Mouse (Mus musculus) left cerebral cortex, postnatal 25 days (tissue): ENCODE results near the gene Lefty1. TPM values are rescaled to one million over a fixed set of nuclear protein-coding genes. Genes with fewer than 3 reads are reported as not detected.
"Not testable (repeated sequence)": the region's sequence is repeated elsewhere in the genome, so short reads cannot be mapped to it uniquely, and the experiment has no call there.

Experiments used
- DNase-seq, 2 experiments: peaks; one replicate each; pipeline ENCODE4 v3.0.0; 2022; ENCODE audit warnings: low spot score in 2 of 2, mixed read lengths in 1 of 2
- intact Hi-C: fragments of 180-260 bp; cut with DNase I; formaldehyde crosslinking; loops from one replicate; pipeline ENCODE4 v1.15.1; 2025
- total RNA-seq, 2 experiments: library from RNA; stranded (reverse); gene quantifications; 2 replicates each; pipeline ENCODE4 v1.2.3; 2021

Lefty1 gene
- total RNA-seq, 2 experiments from 2014 or later: 0.44 to 0.89 TPM

- DNase-seq: peak in 1 of 2 experiments; percentile 24
- intact Hi-C loops: no loop called here
Observed at GRCm38 (mm10) chr1:180945001-180945980, 10.5 kb downstream of the Lefty1 start.

GRCm38 (mm10) chr1:180946448-180946847 is 11.6 kb downstream of the Lefty1 start:
- intact Hi-C loops: no loop called here
- no peak for DNase-seq

DNA sequence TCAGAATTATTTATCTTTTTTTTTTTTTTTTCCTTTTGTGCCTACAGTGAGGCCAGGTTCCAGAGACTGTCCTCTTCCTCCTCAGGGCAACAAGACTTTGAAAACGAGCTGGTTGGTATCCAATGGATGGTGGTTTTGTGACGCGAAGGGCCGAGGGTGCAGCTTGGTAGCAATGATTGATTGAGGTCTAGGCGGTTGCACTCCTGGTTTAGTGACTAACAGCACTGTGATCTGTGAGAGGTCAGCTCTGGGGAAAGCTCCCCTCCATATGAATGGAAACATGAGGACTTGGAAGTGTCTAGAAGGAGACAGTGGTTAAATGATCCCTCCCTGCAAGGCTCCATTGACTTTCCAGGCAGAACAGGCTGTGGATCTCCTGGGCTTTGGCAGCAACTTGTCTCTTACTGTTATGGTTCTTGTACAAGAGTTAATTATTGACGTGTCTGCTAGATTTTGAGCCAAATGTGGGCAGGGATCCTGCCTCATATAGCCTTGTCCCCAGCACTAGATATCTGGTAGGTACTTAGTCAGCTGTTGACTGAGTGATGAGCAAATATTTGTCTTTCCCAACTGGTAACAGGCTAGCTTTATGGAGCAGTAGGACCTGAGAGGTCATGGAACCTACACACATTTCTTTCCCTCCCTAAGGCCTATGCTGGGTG is 17.4 kb downstream of the Lefty1 start:
- DNase-seq: no peak
- intact Hi-C loops: no loop called here

- intact Hi-C loops: no loop called here
- peak in 1 of 2 experiments; percentile 52 for DNase-seq
Observed at GRCm38 (mm10) chr1:180952808-180953207, 18.0 kb downstream of the Lefty1 start.

- intact Hi-C loops: no loop called here
- no peak for DNase-seq
Observed at GRCm38 (mm10) chr1:180956401-180956800, 21.6 kb downstream of the Lefty1 start.

DNA sequence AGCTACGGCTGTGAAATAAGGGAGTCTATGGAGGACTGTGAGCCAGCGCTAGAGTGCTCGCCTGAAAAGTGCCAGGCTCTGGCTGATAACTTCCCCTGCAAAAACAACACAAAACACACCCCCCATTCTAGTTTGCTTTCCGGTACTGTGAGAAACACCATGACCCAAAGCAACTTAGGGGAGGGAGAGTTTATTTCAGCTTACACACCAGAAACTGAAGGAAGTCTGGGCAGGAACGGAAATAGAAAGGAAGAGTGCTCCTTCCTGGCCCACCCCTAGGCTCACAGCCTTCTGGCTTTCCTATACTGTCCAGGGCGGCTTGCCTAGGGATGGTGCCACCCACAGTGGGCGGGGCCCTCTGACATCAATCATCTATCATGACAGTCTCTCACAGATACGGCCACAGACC is 22.2 kb downstream of the Lefty1 start:
- DNase-seq: no peak
- intact Hi-C loops: no loop called here

- intact Hi-C loops: no loop called here
- no peak for DNase-seq
Observed at GRCm38 (mm10) chr1:180957989-180958388, 23.2 kb downstream of the Lefty1 start.

- DNase-seq: no peak
- intact Hi-C loops: no loop called here
Observed at GRCm38 (mm10) chr1:180958797-180959196, 24.0 kb downstream of the Lefty1 start.

- intact Hi-C loops: no loop called here
- no peak for DNase-seq
Observed at GRCm38 (mm10) chr1:180965786-180966185, 31.0 kb downstream of the Lefty1 start.

DNA sequence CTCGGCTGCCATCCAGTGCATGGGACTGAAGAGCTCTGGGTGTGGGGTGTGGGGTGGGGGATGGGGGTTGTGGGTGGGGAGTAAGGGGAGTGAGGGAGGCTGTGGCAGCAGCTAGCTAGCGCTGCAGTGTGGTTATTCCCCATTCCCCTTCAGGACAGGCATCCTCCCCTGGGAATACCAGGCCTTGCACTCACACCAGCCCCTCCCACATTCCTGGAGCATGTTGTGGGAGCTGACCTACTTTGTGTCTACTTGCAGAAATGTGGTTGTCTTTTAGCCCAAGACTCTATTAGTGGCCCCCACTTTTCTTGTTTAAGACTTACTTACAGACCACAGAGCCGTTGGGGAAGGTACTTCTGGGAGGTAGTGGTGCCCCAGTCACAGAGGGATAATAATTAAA is 31.7 kb downstream of the Lefty1 start:
- intact Hi-C loops: no loop called here
- DNase-seq: no peak

GRCm38 (mm10) chr1:180967261-180967660 is 32.4 kb downstream of the Lefty1 start:
- no peak for DNase-seq
- intact Hi-C loops: no loop called here

- peak in 1 of 2 experiments; percentile 17 for DNase-seq
- intact Hi-C loops: no loop called here
Observed at GRCm38 (mm10) chr1:180972941-180973340, 38.1 kb downstream of the Lefty1 start.

GRCm38 (mm10) chr1:180974126-180974746 is 39.4 kb downstream of the Lefty1 start:
- DNase-seq: peak; percentile 37 to 58
- intact Hi-C loops: loop anchor here (1.0 kb wide), 1 partner anchor 73 kb away; no protein-coding TSS in a partner anchor

- no peak for DNase-seq
- intact Hi-C loops: no loop called here
Observed at GRCm38 (mm10) chr1:180976110-180976679, 41.4 kb downstream of the Lefty1 start.

DNA sequence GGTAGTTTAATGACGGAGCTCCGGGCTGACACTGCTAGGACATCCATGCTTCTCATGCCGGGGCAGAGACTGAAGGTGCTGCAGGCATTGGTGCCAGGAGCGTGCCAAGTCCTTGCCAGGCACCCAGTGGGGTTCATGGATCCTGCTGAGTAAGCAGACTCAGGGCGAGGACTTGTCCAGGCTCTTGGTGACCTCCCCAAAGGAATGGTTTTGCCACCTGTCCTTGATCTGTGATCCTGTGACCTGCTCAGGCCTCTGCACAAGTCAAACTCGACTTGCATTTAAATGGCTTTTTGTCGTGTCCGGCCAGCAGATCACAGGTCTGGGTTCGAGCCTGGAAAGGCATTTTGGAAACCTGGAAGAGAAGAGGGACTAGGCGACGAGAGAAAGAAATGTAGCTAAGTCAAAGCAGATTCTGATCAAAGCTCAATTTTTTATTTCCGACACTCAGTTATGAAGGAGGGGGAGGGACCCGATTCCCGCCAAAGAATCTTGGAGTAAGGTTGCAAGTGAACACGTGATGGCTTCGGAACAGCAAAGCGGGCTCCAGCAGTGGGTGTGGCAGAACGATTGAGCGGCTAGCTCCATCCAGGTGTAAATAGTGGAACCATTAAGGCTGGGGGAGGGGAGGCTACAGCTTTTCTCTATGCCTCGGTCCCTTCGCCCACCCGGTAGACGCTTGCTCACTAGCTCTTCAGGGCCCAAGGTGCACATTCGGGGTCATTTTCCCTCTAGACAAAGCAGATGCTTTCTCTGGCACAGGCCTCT is 44.8 kb downstream of the Lefty1 start:
- intact Hi-C loops: no loop called here
- no peak for DNase-seq

- DNase-seq: no peak
- intact Hi-C loops: no loop called here
Observed at GRCm38 (mm10) chr1:180980464-180980863, 45.6 kb downstream of the Lefty1 start.

- DNase-seq, intact Hi-C loops: not testable (repeated sequence)
Observed at GRCm38 (mm10) chr1:180981298-180982046, 46.6 kb downstream of the Lefty1 start.

DNA sequence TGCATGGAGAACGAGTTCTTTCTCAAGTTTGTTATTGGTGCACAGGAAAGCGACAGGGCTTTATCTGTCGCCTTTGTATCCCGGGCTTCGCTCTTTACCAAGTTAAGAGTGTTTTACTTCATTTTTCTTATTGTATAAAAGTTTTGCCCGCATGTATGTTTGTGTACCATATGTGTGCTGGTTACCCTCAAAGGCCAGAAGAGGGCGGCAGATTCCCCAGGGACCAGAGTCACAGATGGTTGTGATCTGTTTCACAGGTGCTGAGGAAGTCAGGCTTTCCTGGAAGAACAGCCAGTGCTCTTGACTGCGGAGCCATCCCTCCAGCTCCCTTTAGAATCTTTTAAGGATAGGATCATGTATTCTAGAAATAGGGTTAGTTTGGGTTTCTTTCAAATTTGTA is 51.9 kb downstream of the Lefty1 start:
- DNase-seq: no peak
- intact Hi-C loops: loop anchor here (5.0 kb wide), 1 partner anchor 116 kb away; no protein-coding TSS in a partner anchor
